Mouse (Mus musculus) kidney, adult 9 months (tissue): Measurements from ENCODE around the gene Mst1.

ENCODE experiments used
- DNase-seq: peaks from one replicate; pipeline ENCODE4 v3.0.0; 2022

Gene Mst1

DNA sequence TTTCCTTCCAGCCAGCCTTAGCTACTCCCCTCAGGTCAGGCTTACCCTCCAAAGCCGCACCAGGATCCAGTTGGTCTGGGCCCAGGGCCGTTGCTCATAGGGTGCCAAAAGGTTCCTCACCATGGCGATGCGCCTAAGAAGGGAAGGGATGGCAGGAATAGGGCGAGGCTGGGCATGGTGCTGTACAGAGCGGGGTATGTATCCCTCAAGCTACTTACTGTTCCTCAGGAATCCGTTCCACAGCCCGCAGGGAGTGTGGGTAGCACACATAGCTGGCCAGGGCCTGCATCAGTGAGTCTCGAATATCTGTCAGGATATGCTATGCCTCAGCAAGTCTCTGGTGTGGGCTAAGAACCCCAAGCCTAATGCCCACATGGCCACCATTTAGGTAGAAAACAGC lies 21.9 kb upstream of the Mst1 start:
- no peak for DNase-seq

DNA sequence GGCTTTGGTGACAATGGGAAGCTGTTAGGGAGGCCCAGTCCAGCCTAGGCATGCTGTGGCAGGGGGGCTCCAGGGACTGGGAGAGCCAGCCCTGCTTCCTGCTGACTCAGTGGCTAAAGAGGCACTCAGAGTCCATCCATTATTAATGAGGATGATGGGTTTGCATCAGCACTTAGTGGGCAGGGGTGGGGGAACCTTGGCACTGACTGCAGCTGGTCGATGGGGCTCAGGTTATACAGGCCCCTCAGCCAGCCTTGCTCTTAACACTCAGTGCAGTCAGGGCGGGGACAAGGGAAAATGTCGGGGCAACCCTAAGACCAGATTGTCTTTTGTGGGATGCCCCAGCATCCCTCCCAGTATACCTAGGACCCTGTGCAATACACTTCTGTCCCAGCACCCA lies 18.1 kb upstream of the Mst1 start:
- DNase-seq: no peak

DNA sequence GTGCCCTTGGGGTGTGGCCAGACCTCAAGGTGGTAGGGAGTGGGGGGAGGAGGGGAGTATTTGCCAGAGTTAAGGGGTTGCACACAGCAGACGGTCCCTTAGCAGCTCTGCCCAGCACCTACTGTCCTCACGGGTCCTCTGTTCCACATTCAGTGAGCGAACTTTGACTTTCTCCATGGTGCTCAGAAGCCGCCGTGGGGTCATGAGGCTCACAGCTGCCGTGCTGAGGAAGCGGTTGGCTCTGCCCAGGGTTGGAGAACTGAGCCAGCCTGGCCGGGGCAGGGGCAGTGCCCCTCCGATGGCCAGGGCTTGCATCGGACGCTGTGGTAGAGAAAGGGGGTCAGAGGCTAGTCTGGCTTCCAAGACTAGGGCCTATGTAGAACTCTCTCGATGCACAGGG lies 16.9 kb upstream of the Mst1 start:
- no peak for DNase-seq

DNA sequence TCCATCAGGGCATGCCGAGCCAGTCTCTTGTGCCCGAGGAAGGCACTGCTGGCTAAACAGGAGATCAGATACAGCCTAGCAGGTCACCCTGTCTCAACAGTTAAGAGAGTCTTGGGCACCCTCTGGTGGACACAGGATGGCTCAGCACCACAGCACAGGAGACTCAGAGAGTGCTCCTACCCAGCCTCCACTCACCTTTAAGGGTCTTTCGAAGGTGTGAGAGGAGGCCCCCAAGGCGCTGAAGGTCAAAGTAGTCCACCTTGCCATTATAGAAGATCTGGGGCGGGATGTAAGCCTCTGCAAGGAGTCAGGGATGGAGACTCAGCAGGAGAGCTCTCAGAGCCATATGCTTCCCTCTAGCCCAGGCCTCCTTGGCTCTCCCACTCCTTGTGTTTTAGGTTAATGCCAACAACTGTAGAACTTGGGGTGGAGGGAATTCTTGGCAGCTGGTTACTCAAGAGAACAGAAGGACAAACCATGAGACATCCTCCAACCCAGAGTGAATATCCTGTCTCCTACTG lies 14.7 kb upstream of the Mst1 start:
- peak; percentile 61 for DNase-seq

DNA sequence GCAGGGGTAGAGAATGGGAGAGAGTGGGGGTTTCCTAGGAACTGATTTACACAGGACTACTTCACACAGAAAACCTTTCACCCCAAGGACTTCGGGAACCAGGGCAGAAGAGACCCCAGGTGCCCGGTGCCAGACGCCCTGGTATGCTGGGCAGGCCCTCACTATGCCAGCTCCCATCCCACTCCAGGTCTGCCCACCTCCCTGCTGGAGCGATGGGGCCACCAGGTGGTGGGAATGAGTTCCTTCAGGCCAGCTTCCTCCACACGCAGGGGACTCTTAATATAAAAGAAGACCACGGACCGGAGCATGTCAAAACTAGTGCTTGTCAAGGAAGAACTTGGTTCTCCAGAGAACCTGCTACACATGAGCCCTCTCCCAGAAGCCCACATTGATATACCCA lies 13.0 kb upstream of the Mst1 start:
- DNase-seq: no peak

DNA sequence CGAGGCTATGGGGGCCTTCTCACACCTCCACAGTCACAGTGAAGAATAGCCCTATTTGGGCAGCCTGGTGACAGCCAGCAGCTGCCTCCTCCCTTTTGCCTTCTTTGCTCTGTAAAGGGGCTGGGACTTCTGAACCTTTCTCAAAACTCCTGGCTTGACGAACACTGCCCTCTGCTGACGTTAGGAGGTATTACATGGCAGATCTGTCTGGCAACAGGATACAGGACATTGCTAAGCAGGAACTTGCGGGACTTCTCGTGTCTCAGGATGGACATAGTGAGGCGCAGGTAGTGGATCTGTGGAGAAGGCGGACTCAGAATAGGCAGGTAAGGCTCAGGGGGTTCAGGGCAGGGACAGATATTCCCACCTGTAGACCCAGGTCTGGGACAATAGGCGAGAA lies 12.3 kb upstream of the Mst1 start:
- peak; percentile 90 for DNase-seq

DNA sequence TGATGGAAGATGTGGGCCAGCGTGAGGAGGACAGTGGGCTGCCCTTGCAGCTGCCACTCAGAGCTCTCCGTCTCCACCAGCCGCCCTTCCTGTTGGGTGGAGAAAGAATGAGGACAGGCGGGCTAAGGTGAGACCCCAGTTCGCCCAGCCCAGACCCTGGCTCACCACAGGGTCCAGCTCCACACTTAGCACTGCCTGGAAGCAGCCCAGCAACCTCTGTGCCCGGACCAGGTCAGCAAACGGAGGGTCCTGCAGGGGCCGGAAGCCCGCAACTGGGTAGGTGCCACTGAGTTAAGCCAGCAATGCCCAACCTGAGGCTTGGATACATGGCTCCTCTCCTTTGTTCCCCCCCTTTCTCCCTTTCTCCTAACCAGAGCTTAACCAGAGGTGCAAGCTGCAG lies 11.2 kb upstream of the Mst1 start:
- DNase-seq: no peak

DNA sequence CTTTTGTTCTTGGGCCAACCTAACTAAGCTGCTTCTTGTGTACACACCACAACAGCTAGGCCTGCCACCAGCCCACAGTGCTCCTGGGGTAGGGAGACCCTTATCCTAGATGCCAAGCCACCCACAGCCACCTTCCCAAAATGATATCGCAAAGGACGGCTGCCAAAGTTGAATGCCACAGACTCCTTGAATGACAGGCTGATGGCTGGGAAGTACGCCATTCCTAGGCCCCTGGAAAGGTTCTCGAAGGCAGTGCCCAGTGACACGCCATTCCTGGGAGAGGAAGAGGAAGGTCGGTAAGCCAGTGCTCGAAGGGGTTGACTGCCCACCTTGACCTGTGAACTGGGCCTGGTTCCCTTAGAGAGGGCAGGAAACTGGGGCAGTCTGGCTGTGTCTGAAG lies 10.7 kb upstream of the Mst1 start:
- no peak for DNase-seq

DNA sequence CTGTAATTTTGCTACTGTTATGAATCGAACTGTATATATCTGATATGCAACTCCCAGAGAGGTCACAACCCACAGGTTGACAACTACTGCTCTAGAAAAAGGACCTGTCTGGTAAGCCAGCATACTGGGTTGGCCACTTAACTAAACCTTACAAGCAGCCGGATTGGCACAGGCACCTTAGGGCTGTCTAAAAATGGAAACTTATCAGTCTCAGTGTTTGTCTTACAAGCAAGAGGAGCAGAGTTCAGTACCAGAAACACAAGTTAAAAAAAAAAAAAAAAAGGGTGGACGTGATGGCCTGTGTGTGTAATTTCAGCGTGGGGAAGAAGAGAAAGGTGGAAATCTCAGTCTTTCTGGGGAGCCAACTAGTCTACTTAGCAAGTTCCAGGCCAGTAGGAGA lies 8.4 kb upstream of the Mst1 start:
- no peak for DNase-seq

DNA sequence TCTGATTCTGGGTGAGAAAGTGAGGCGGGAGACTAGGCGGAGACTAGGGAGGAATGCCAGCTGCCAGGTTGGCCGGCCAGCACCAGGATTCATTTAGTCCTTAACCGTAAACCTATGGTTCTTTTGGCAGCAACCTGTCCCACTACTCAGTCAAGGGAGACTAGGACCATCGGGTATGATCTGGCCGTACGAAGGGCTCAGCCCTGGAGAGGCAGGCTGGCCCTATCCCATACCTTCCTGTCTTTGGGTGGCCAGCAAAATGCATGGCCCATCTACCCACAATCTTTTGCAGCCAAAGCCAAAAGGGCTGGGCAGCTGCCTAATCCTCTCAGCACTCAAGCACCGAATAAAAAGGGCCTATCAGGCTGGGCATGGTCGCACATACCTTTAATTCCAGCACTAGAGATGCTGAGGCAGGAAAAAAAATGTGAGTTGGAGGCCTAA lies 7.7 kb upstream of the Mst1 start:
- DNase-seq: no peak

DNA sequence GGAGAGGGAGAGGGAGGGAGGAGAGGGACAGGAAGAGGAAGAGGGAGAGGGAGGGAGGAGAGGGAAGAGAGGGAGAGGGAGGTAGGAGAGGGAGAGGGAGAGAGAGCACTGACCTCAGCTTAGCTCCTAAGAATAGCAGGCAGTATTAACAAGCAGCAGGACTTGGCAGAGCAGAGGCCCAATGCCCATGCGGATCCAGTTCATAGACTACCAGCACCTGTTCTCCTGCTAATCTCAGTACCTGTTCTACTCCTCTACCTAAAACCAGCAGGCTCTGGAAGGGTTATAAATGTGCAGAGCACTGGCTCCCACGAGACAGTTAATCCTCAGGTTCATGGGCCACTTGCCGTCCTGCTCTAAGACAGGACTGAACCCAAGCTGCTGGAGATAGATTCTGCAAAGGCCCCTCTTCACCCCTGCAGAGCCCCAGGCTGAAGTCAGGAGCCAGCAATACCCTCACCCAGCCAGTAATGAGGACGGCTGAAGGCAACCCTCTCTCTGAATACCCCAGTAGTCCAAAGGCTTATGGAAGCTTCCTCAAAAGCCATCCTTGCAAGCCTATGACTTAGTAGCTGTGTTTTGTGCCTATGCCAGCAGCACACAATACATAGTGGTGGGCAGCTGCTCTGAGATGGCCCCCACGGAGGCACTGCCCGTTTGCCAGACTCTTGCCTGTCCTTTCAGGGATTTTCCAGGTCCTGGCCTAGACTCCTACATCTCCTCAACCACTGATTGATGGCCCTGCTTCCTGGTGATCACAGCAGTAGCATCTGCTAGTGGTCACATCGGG lies 6.9 kb upstream of the Mst1 start:
- no peak for DNase-seq

DNA sequence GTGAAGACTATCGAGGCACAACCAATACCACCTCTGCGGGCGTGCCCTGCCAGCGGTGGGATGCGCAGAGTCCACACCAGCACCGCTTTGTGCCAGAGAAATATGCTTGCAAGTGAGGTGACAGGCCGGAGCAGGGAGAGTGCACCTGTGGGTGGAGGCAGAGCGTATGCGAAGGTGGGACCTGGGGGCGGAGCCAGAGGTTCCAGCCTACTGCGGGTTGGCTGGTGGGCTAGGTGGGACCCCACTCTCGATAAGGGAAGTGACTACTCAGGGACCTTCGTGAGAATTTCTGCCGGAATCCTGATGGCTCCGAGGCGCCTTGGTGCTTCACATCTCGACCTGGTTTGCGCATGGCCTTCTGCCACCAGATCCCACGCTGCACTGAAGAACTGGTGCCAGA lies 2.3 kb downstream of the Mst1 start:
- no peak for DNase-seq

DNA sequence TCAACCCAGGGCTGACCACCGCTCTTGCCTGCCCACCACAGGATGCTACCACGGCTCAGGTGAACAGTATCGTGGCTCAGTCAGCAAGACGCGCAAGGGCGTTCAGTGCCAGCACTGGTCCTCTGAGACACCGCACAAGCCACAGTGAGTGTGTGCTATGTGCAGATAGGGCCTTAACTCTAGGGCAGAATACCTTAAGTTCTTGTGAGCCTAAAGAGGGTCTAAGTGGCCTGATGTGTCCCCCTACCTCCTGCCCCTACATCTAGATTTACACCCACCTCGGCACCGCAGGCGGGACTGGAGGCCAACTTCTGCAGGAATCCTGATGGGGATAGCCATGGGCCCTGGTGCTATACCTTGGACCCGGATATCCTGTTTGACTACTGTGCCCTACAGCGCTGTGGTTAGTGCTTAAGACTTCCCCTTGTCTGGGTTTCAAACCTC lies 2.8 kb downstream of the Mst1 start, which contains the start of gene Rnf123:
TSS of gene Rnf123 (minus strand) at position 359 of the 444 bp plus-strand sequence.
- DNase-seq: no peak

DNA sequence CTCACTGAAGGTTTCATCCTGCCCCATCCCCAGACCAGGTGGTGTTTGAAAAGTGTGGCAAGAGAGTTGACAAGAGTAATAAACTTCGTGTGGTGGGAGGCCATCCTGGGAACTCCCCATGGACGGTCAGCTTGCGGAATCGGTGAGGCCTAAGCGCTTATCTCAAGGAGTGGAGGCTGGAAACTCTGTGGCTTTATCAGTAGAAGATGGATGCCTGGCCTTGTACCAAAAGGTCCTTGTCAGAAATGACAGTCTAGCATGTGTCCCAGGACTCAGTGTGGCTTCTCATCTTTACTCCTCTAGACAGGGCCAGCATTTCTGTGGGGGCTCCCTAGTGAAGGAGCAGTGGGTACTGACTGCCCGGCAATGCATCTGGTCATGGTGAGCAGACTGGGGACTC lies 3.3 kb downstream of the Mst1 start:
- no peak for DNase-seq

DNA sequence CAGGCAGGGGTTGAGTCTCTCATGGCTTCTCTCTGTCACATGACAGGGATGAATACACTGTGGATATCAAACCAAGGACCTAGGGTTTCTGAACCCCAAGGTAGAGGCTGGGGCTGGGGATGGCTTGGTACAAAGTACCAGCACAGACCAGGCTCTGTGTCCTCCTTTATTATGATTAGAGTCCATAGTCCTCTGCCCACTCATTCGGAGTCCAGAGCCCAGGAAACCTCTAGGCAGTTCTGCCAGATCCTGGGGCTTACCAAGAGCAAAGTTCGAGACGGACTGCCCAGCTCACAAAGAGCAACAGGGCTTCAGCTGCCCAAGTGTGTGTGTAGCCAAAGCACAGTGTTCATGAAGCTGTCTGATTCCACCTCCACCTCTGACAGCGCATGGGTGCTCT lies 5.0 kb downstream of the Mst1 start:
- DNase-seq: peak; percentile 81

DNA sequence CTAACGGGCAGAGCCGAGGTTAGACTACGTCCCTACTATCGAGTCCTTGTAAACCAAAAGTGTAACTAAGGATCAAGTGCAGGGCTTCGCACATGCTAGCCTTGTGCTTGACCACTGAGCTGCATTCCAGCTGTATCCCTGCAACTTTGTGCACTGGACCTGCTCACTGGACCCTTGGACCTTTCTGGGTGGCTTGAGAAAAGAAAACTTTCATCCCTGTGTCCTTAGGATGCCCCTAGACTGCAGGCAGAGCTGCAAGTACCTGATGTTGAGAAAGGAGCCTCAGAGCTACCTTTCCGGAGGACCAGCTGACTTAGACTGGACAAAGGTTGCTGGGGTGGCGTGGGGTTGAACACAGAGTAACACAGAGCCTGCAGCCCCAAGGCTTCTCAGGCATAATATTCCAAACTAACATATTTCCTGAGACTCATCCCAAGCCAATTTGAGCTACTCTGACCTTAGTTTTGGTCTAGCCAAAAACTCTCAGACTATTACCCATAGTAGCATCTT lies 10.4 kb downstream of the Mst1 start:
- peak; percentile 90 for DNase-seq

DNA sequence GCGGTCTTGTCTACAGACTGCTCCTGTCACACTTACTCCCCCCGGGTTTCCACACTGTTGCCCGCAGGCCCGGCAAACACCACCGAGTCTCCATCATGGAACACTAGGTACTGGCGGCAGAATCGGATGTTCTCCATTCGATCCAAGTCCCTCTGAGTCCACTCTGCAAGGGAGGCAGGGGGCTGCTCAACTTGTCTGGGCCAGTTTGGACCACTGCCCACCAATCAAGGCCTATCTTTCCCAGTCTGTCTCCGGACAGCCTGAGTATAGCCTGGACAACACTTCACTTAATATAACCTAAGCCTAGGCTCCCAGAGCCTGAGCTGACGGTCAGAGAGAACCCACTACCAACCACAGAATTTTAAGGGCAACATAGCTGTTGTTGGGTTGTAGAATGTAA lies 13.3 kb downstream of the Mst1 start:
- DNase-seq: no peak

DNA sequence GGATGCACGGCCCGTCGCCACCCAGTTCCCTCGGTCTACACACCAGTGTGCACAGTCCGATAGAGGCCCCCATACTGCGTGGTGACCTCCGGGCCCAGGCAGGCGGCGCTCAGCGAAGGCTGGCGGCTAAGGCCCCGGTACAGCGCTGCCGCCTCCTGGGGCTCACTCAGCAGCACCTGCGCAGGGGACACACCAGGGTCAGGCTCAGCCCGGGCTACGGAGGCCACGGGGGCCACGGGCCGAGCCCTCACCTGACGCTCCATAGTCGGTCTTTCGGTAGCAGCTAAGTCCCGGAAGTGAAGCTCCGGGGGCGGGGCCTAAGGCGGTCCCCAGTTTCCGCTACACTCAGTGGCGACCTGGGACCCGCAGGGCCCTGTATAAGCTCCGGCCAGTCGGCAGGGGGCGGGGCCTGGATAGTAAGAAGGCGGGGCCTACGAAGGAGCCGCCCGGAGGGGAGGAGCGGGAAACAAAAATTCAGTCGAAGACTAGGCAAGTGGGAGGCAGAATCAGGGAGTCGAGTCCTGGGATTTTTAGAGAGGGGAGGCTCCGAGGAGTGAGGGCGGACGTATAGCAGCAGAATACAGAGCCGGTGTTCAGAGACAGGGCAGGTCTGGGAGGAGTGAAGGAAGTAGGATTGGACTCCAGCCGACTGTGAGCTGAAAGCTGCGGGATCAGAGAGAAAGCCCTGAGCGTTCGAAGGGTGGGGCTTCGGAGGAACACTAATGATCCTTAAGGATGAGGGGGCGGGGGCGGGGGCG lies 14.1 kb downstream of the Mst1 start, which contains the start of gene Apeh:
TSS of gene Apeh (minus strand) at position 423 of the 758 bp plus-strand sequence.
- DNase-seq: peak; percentile 98

DNA sequence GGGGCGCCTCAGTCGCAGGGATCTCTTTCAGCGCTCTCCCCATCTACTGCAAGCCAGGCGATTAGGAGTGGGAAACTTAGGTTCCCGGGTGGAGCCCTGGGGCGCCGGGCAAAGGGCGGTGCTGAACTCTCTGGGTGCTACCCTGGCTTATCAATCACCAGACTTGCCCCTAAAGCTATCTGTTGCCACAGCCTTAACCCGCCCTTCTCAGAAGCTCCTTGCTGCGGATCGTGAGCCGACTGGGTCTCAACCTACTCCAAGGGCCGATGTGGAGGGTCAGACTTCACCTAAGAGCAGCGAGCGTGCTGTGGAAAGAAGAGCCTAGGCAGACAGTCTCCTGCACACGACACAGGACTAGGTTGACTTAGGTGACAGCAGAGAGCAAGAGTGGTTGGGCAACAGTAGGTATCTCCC lies 14.8 kb downstream of the Mst1 start:
- DNase-seq: peak; percentile 59

DNA sequence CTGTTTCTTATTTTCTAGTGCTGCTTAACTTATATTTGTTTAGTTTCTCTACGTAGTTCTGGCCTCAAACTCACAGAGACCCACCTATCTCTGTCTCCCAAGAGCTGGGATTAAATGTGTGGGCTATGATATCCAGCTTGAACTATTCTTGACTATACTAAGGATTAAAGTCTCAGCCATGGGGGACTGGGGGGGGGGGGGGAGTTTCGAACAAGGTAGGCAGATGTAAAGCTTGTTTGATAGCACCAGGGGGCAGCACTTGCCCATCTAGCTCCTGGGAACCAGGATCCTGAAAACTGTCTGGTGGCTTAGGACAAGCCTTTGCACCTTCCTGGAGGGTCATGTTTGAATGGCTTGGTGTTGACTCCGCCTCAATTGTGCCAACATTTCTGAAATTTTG lies 15.3 kb downstream of the Mst1 start:
- DNase-seq: peak; percentile 80

DNA sequence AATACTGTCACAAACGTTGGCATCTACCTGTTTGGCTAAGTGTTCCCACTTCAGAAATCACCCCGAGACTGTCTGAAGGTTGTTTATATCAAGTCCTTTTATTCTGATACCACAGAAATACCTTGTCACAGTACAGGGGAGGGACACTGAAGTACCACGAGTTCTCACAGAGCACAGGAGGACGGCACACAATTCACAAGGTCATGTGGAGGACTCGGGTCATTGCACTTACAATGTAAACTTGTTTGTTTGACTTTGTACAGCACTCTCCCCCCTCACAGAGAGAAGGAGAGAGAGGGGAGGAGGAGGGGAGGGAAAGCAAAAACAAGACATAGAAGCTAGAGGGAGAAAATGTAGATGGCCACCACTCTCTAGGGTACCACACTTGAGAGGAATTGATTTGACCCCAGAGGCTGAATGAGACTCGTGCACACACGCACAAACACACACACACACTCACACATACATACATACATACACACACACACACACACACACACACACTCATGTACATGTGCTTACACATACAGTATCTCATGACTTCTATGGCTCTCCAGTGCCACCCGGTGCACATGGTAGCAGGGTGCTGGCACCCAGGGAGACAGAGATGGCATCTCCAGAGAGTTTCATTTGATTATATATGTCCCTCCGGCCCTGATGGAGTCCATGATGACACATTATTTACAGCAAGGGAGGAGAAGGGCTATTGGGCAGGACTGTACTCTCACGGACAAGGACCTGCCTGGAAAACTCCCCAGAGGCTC lies 15.9 kb downstream of the Mst1 start:
- no peak for DNase-seq

DNA sequence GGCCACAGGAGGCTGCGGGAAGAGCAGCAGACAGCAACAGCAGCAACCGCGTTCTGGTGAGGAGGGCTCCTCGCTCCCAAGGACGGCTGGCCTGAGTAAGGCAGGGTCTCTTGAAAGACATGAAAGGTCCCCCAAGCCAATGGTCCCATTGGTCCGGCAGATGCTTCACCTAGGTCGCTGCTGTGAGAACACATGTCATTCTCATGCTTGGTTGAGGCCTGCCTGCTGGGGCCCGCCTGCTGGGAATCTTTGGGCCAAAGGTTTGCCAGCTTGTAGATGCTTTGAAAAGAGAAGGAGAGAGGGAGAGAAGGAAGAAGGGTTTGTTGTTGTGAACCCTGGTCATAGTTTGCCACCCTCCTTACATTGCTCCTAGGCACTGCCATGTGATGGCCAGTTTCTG lies 19.4 kb downstream of the Mst1 start:
- DNase-seq: no peak
